Mouse (Mus musculus): ENCODE measurements around the gene Cdip1.
A peak's percentile ranks its signal among the peaks of the same experiment; 100 is the strongest.

GRCm38 (mm10) chr16:4831650-4832419 is 41.7 kb upstream of the Cdip1 start:
- peak; percentile 69 for TF ChIP-seq CTCF (IDR thresholded peaks at IDR 0.05; ENCODE audit: low read depth, low read length)
- TF ChIP-seq POLR2A (IDR thresholded peaks at IDR 0.05; ENCODE audit: extremely low read depth, insufficient read depth, low read length), result no peak
